Mouse (Mus musculus): ENCODE measurements around the gene Eri3.

GRCm38 (mm10) chr4:117654016-117654702 lies 104.0 kb downstream of the Eri3 start:
- TF ChIP-seq POLR2A (IDR thresholded peaks at IDR 0.05; ENCODE audit: borderline replicate concordance, control insufficient read depth, low read depth, low read length), result no peak
- no peak for TF ChIP-seq CTCF (IDR thresholded peaks at IDR 0.05; ENCODE audit: control insufficient read depth, insufficient read depth, low read length)
